In the genomic region with DNA sequence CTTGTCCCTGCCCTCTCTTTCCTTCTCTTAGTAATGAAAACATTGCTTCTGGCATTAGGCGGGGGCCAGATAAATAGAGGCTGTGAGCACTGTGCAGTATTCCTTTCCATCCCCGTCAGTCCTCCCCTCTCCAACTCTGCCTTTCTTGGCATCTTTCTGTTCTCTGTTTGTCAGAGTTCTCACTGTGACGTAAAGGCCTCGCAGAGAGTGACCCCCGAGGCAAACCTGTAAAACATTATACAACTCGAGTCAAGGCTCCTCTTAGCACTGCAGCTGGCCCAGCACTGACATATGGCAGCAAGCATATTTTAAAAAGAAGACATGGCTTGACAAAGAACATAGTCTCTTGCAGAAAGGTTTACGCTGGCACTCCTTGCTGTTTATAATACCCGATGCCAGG, we compare ENCODE assay signal across 9 mouse cellular contexts.
DNase-seq lines count a peak whose midpoint lies in the region; ATAC-seq and TF ChIP-seq lines count a peak whose summit lies in the region.
"Had no signal": no experiment of that assay in that cellular context is flagged by ENCODE, and none has a peak within 500 bp of the region (broad histone marks: within the 10 kb centered on the region; RNA-seq: fewer than 3 reads in every experiment).

No protein-coding gene starts in this region.

- H3K9ac ChIP-seq in heart, postnatal 0 days (replicated peaks; ENCODE audit: low read depth, low read length): 0 out of 2 replicates have a peak overlapping the region, but pooled peaks have one; percentile 22
- H3K9ac ChIP-seq in limb, embryonic 13.5 days: no peak overlapping the region
- no peak overlapping the region for H3K9ac ChIP-seq in neural tube, embryonic 12.5 days

- no peaks in the 10 kb centered on the region for H3K9me3 ChIP-seq in heart, postnatal 0 days (replicated peaks; ENCODE audit: control insufficient read depth, low read length)
- no peaks in the 10 kb centered on the region for H3K9me3 ChIP-seq in limb, embryonic 13.5 days
- no peaks in the 10 kb centered on the region for H3K9me3 ChIP-seq in neural tube, embryonic 12.5 days
- H3K9me3 ChIP-seq: megakaryocyte, embryonic 14.5 days had no signal

- peak; percentile 94 for DNase-seq in heart, adult 11 months
- DNase-seq in heart, postnatal 25 days (ENCODE audit: low spot score): no peak
- DNase-seq in heart, postnatal 0 days (ENCODE audit: low spot score): peak; percentile 57
- DNase-seq in left cerebral cortex, postnatal 36 days (ENCODE audit: low spot score in 2 of 2): no peak
- no peak for DNase-seq in urinary bladder, postnatal 4 days (ENCODE audit: low spot score in 2 of 2)
- DNase-seq in cerebellum, adult 9-11 months: no peak

- intact Hi-C loops in heart, postnatal 25 days (cut with DNase I): loop anchor here (5.0 kb wide), 1 partner anchor 41 kb away; no protein-coding TSS in a partner anchor
- intact Hi-C loops in left cerebral cortex, postnatal 36 days (cut with DNase I): no loop called here

- 32% methylated on average over 8 of the region's 8 CpGs for WGBS in heart, postnatal 0 days
- 18% methylated on average over 8 of the region's 8 CpGs for WGBS in limb, embryonic 13.5 days
- WGBS in neural tube, embryonic 12.5 days: 47% methylated on average over 8 of the region's 8 CpGs

- peak; percentile 68 for ATAC-seq in heart, postnatal 0 days (ENCODE audit: insufficient read depth, low read depth)
- ATAC-seq in limb, embryonic 13.5 days (ENCODE audit: low FRiP score, low read depth): peak; percentile 57; the same call in 1 of the 2 replicates
- ATAC-seq in neural tube, embryonic 12.5 days (ENCODE audit: low FRiP score, low read depth): peak; percentile 66

- H3K27ac ChIP-seq in heart, postnatal 0 days (ENCODE audit: low read depth): peak overlapping the region; percentile 32
- peak overlapping the region; percentile 33; the same call in 1 of the 2 replicates for H3K27ac ChIP-seq in limb, embryonic 13.5 days
- H3K27ac ChIP-seq in neural tube, embryonic 12.5 days: no peak overlapping the region

- peaks cover 13% of the 10 kb centered on the region for H3K4me1 ChIP-seq in heart, postnatal 0 days (ENCODE audit: control insufficient read depth, insufficient read depth)
- peaks cover 28% of the 10 kb centered on the region for H3K4me1 ChIP-seq in limb, embryonic 13.5 days
- no peaks in the 10 kb centered on the region for H3K4me1 ChIP-seq in neural tube, embryonic 12.5 days

- TF ChIP-seq EP300 in heart, postnatal 0 days (IDR thresholded peaks at IDR 0.05; ENCODE audit: low read depth): no peak

- H3K4me3 ChIP-seq in heart, postnatal 0 days (ENCODE audit: low read depth, low read length): peak overlapping the region; percentile 15; the same call in 1 of the 2 replicates
- no peak overlapping the region for H3K4me3 ChIP-seq in limb, embryonic 13.5 days
- H3K4me3 ChIP-seq in neural tube, embryonic 12.5 days: no peak overlapping the region
- H3K4me3 ChIP-seq: megakaryocyte, embryonic 14.5 days had no signal

- no peaks in the 10 kb centered on the region for H3K27me3 ChIP-seq in heart, postnatal 0 days (ENCODE audit: control insufficient read depth, insufficient read depth, low read length)
- no peaks in the 10 kb centered on the region for H3K27me3 ChIP-seq in limb, embryonic 13.5 days
- H3K27me3 ChIP-seq in neural tube, embryonic 12.5 days (replicated peaks): no peaks in the 10 kb centered on the region
- H3K27me3 ChIP-seq: megakaryocyte, embryonic 14.5 days had no signal

- no peak for TF ChIP-seq CTCF in heart, postnatal 0 days (IDR thresholded peaks at IDR 0.05; ENCODE audit: low read depth)

- H3K4me2 ChIP-seq in heart, postnatal 0 days (ENCODE audit: low read depth, low read length): peak overlapping the region; percentile 46
- peak overlapping the region; percentile 50 for H3K4me2 ChIP-seq in limb, embryonic 13.5 days (replicated peaks)
- H3K4me2 ChIP-seq in neural tube, embryonic 12.5 days (replicated peaks): peak overlapping the region; percentile 27

- H3K36me3 ChIP-seq in heart, postnatal 0 days (replicated peaks; ENCODE audit: control insufficient read depth, insufficient read depth, low read length): no peaks in the 10 kb centered on the region
- H3K36me3 ChIP-seq in limb, embryonic 13.5 days: no peaks in the 10 kb centered on the region
- no peaks in the 10 kb centered on the region for H3K36me3 ChIP-seq in neural tube, embryonic 12.5 days

Comparison
In these comparisons a context has a peak if more than half of its experiments do, and no peak if none do; other contexts are left out.
1. DNase-seq: peak in heart, adult 11 months (single experiment) and heart, postnatal 0 days (single experiment); none in heart, postnatal 25 days (single experiment), left cerebral cortex, postnatal 36 days (0 of 2), urinary bladder, postnatal 4 days (0 of 2) and cerebellum, adult 9-11 months (single experiment).
2. Peak in every context shown above with its lines, with median percentiles within 50 percentile points of each other: ATAC-seq and H3K4me2 ChIP-seq.